ENCODE assay signal across 9 mouse cellular contexts in the genomic region with DNA sequence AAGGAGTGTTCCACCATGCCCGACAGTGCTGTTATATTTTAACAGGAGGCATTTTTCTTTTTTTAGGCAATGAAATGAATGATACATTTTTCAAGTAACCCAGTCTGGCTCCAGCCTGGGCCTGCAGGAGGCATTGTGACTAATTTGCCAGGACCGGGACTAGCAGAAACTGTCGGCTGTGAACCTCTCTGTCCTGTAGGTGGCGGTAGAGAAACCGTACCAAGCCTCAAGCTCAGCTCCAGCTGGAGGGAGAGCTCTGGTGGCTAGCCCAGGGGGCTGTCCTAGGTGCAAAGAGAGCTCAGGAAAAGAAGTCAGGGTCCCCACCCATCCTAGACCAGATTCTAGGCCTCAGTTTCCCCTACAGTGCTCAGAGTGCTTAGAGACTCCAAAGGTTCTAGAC. TPM values are rescaled to one million over a fixed set of nuclear protein-coding genes. Genes with fewer than 3 reads are reported as not detected.
DNase-seq lines count a peak whose midpoint lies in the region; ATAC-seq lines count a peak whose summit lies in the region.
"Had no signal": no experiment of that assay in that cellular context is flagged by ENCODE, and none has a peak within 500 bp of the region (broad histone marks: within the 10 kb centered on the region; RNA-seq: fewer than 3 reads in every experiment).

No protein-coding gene starts in this region.

- ATAC-seq in limb, embryonic 12.5 days (ENCODE audit: insufficient number of reproducible peaks, insufficient read depth, low FRiP score, low TSS enrichment, low read depth) = 0 out of 2 replicates have a peak, but pooled peaks have one; percentile 22
- 0 out of 2 replicates have a peak, but pooled peaks have one; percentile 58 for ATAC-seq in neural tube, embryonic 11.5 days (ENCODE audit: insufficient read depth, low FRiP score, low TSS enrichment)
- peak; percentile 46; the same call in 1 of the 2 replicates for ATAC-seq in stomach, embryonic 16.5 days (ENCODE audit: insufficient read depth, low FRiP score)

- 3% methylated on average over 5 of the region's 5 CpGs for WGBS in limb, embryonic 12.5 days
- 2% methylated on average over 5 of the region's 5 CpGs for WGBS in neural tube, embryonic 11.5 days
- 2% methylated on average over 5 of the region's 5 CpGs for WGBS in stomach, embryonic 16.5 days

- H3K4me1 ChIP-seq in limb, embryonic 12.5 days (replicated peaks) = no peaks in the 10 kb centered on the region
- H3K4me1 ChIP-seq in neural tube, embryonic 11.5 days (ENCODE audit: control insufficient read depth, insufficient read depth, low read length) = no peaks in the 10 kb centered on the region
- no peaks in the 10 kb centered on the region for H3K4me1 ChIP-seq in stomach, embryonic 16.5 days (ENCODE audit: control insufficient read depth, insufficient read depth, low read length)
- H3K4me1 ChIP-seq: embryonic facial prominence, embryonic 15.5 days had no signal

- DNase-seq in B cell, adult 2 months = peak; percentile 79 to 84
- peak; percentile 85 for DNase-seq in adrenal gland, postnatal 10 days
- DNase-seq in embryo, embryonic 9.5 days (ENCODE audit: extremely low spot score) = peak; percentile 77
- DNase-seq in heart, adult 18-20 months = peak; percentile 86 to 87
- DNase-seq in kidney, adult 9 months = peak; percentile 93
- DNase-seq in neural tube, embryonic 11.5 days (ENCODE audit: low spot score) = peak; percentile 83

- no peak overlapping the region for H3K27ac ChIP-seq in limb, embryonic 12.5 days
- H3K27ac ChIP-seq in neural tube, embryonic 11.5 days (ENCODE audit: low read depth, low read length) = no peak overlapping the region
- H3K27ac ChIP-seq in stomach, embryonic 16.5 days (ENCODE audit: low read length) = no peak overlapping the region
- H3K27ac ChIP-seq: embryonic facial prominence, embryonic 15.5 days had no signal

- H3K9me3 ChIP-seq in limb, embryonic 12.5 days = no peaks in the 10 kb centered on the region
- H3K9me3 ChIP-seq in neural tube, embryonic 11.5 days (ENCODE audit: control insufficient read depth, low read length) = no peaks in the 10 kb centered on the region
- no peaks in the 10 kb centered on the region for H3K9me3 ChIP-seq in stomach, embryonic 16.5 days (replicated peaks; ENCODE audit: control insufficient read depth, low read length)
- H3K9me3 ChIP-seq: embryonic facial prominence, embryonic 15.5 days had no signal

- no peak overlapping the region for H3K9ac ChIP-seq in limb, embryonic 12.5 days (replicated peaks)
- no peak overlapping the region for H3K9ac ChIP-seq in neural tube, embryonic 11.5 days (ENCODE audit: low read length)
- H3K9ac ChIP-seq in stomach, embryonic 16.5 days (ENCODE audit: low read length) = no peak overlapping the region
- H3K9ac ChIP-seq: embryonic facial prominence, embryonic 15.5 days had no signal

- no peak overlapping the region for H3K4me3 ChIP-seq in limb, embryonic 12.5 days (replicated peaks)
- H3K4me3 ChIP-seq in neural tube, embryonic 11.5 days (ENCODE audit: low read depth, low read length) = no peak overlapping the region
- H3K4me3 ChIP-seq in stomach, embryonic 16.5 days (replicated peaks; ENCODE audit: low read length) = no peak overlapping the region
- H3K4me3 ChIP-seq: embryonic facial prominence, embryonic 15.5 days had no signal

- no peaks in the 10 kb centered on the region for H3K27me3 ChIP-seq in limb, embryonic 12.5 days
- H3K27me3 ChIP-seq in neural tube, embryonic 11.5 days (ENCODE audit: control insufficient read depth, insufficient read depth, low read length) = no peaks in the 10 kb centered on the region
- H3K27me3 ChIP-seq in stomach, embryonic 16.5 days (ENCODE audit: control insufficient read depth, insufficient read depth, low read length) = no peaks in the 10 kb centered on the region
- H3K27me3 ChIP-seq: embryonic facial prominence, embryonic 15.5 days had no signal

- H3K36me3 ChIP-seq in limb, embryonic 12.5 days = no peaks in the 10 kb centered on the region
- no peaks in the 10 kb centered on the region for H3K36me3 ChIP-seq in neural tube, embryonic 11.5 days (ENCODE audit: control insufficient read depth, insufficient read depth, low read length)
- no peaks in the 10 kb centered on the region for H3K36me3 ChIP-seq in stomach, embryonic 16.5 days (ENCODE audit: control insufficient read depth, insufficient read depth, low read length)
- H3K36me3 ChIP-seq: embryonic facial prominence, embryonic 15.5 days had no signal

- no peak overlapping the region for H3K4me2 ChIP-seq in limb, embryonic 12.5 days
- no peak overlapping the region for H3K4me2 ChIP-seq in neural tube, embryonic 11.5 days (ENCODE audit: low read depth)
- no peak overlapping the region for H3K4me2 ChIP-seq in stomach, embryonic 16.5 days (ENCODE audit: low read depth, low read length)
- H3K4me2 ChIP-seq: embryonic facial prominence, embryonic 15.5 days had no signal

RNA-seq across cellular contexts. Expression of a gene that starts 37.4 kb away (rescaled TPM):
- total RNA-seq in adrenal gland, postnatal 10 days (2021) = 100 to 1,000 TPM in 1 of 2 experiments, 10 to 100 TPM in 1; 36.5 to 121 TPM
- total RNA-seq in heart, adult 18-20 months (2021) = 10 to 100 TPM in 1 of 2 experiments, 1 to 10 TPM in 1; 8.4 to 11.5 TPM
- 26.0 and 28.3 TPM in 2 replicates for polyA plus RNA-seq in limb, embryonic 12.5 days (2016; fragmentation: Nextera tagmentation; extraction: Ambion mirVana)
- 28.1 and 33.5 TPM in 2 replicates for polyA plus RNA-seq in neural tube, embryonic 11.5 days (2014; fragmentation: Nextera tagmentation; extraction: Ambion mirVana)
- 15.4 and 16.9 TPM in 2 replicates for polyA plus RNA-seq in stomach, embryonic 16.5 days (2015; fragmentation: Nextera tagmentation; extraction: Ambion mirVana)

RNA-seq across cellular contexts. Expression of a gene that starts 38.4 kb away (rescaled TPM):
- total RNA-seq in adrenal gland, postnatal 10 days (2021) = 1 to 10 TPM; 3.6 to 3.7 TPM
- 1 to 10 TPM; 3.0 to 3.1 TPM for total RNA-seq in heart, adult 18-20 months (2021)
- 5.1 and 5.6 TPM in 2 replicates for polyA plus RNA-seq in limb, embryonic 12.5 days (2016; fragmentation: Nextera tagmentation; extraction: Ambion mirVana)
- 5.5 and 6.9 TPM in 2 replicates for polyA plus RNA-seq in neural tube, embryonic 11.5 days (2014; fragmentation: Nextera tagmentation; extraction: Ambion mirVana)
- polyA plus RNA-seq in stomach, embryonic 16.5 days (2015; fragmentation: Nextera tagmentation; extraction: Ambion mirVana) = 5.1 and 5.7 TPM in 2 replicates

RNA-seq across cellular contexts. Expression of a gene that starts 46.5 kb away (rescaled TPM):
- total RNA-seq in adrenal gland, postnatal 10 days (2021) = 10 to 100 TPM; 24.6 to 26.8 TPM
- 1 to 10 TPM; 4.9 to 5.9 TPM for total RNA-seq in heart, adult 18-20 months (2021)
- 12.3 and 16.0 TPM in 2 replicates for polyA plus RNA-seq in limb, embryonic 12.5 days (2016; fragmentation: Nextera tagmentation; extraction: Ambion mirVana)
- 13.1 and 13.2 TPM in 2 replicates for polyA plus RNA-seq in neural tube, embryonic 11.5 days (2014; fragmentation: Nextera tagmentation; extraction: Ambion mirVana)
- polyA plus RNA-seq in stomach, embryonic 16.5 days (2015; fragmentation: Nextera tagmentation; extraction: Ambion mirVana) = 11.4 and 12.8 TPM in 2 replicates
